Mouse (Mus musculus): ENCODE data around the gene Acsl3. TPM values are rescaled to one million over a fixed set of nuclear protein-coding genes. Genes with fewer than 3 reads are reported as not detected.

Gene Acsl3
- total RNA-seq, 1 experiment from 2014 or later: 112 TPM

DNA sequence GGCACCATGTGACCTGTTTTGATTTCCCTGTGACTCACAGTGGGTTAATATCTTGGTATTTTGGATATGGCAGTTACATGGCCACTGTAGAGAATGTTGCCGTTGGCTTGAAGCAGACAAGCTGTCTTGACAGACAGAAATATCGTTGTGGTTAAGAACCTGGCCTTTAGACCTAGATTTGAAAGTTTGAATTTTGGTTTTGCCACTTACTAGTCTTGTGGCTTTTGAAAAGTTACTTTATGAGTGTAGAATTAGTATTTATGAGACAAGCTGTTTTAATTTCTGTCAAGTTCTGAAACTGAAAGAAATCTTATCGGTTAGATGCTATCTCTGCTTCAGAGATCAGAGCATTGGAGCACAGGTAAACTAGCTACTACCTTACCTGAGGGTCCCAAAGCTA lies 24.7 kb downstream of the Acsl3 start:
- no peak for ATAC-seq (replicated peaks; ENCODE audit: low read depth, poor library complexity, severe bottlenecking)

DNA sequence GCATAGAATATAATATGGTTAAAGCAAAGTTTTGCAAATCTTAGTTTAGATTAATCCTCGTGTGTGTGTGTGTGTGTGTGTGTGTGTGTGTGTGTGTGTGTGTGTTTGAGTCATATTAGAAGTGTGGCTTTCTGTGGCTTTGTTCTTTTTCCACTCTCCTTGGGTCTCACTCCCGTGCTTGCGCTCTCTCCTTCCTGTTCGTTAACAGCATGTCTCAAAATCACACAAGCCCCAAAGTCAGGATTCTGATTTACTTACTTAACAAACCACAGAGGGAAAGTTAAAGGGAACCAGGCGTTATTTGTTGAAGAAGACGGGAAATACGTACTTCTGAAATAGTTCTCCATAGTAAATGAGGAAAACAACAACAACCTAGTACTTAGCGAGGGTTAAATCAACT lies 26.5 kb downstream of the Acsl3 start:
- peak; percentile 40; the same call in 1 of the 2 replicates for ATAC-seq (replicated peaks; ENCODE audit: low read depth, poor library complexity, severe bottlenecking)

DNA sequence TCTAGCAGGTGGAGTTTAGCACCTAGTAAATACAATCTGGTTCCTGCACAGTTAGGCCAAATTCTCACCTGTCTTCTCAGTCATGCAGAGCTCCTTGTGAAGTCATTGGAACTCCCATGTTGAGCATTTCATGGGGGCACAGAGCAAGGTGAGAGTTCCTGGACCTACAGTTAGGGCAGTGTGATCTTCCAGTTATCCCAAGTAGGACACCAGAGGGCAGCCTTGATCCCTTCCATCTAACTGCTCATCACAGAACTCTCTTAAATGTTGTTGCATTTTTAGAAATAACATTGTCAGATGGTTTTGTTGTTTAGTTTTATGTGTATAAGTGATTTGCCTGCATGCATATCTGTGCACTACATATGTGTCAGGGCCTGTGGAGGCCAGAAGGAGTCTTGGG lies 29.2 kb downstream of the Acsl3 start:
- peak; percentile 72 for ATAC-seq (replicated peaks; ENCODE audit: low read depth, poor library complexity, severe bottlenecking)

DNA sequence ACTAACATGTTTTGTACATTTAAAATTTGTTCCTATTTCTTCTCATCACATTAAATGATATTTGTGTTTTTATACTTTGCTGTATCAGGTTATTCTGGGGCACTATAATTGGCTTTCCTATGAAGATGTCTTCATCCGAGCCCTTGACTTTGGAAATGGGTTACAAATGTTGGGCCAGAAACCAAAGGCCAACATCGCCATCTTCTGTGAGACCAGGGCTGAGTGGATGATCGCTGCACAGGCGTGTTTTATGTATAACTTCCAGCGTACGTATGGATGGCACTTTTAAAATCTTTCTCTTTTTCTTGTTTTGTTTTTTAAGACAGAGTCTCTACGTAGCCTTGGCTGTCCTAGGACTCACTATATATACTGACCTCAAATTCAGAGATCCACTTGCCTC lies 30.5 kb downstream of the Acsl3 start:
- no peak for ATAC-seq (replicated peaks; ENCODE audit: low read depth, poor library complexity, severe bottlenecking)

DNA sequence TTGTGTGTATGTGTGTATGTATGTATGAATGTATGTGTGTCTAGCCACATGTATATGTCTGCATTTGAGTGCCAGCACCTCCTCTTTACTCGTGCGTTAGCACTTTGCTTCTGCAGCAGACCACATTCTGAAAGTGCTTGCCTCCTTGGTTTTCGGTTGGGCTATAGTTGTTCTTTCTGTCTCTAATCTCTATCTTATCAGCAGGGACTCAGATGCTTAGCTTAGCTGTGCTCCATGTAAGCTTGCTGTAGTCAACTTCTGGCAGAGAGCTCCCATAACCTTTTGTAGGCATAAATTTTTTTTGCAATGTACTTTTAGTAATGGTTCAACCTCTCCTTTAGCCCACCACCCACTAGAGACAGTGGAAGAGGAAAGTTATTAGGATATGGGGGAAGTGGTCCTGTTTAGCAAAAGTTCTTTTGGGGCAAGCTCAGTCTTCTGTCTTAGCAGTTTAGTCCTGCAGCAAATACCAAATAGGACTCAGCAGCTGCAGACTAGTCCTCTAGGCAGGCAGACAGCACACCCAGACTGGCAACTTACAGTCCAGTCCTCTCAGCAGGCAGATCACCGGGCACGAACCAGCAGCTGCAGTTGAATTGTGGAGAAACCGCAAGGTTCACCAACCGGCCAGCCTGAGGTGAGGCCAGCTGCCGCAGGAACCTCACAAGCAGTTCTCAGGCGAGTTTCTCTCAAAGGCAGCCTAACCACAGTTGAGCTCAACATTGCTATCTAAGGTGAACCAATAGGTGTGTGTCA lies 37.1 kb downstream of the Acsl3 start:
- 0 out of 2 replicates have a peak, but pooled peaks have one; percentile 32 for ATAC-seq (replicated peaks; ENCODE audit: low read depth, poor library complexity, severe bottlenecking)

DNA sequence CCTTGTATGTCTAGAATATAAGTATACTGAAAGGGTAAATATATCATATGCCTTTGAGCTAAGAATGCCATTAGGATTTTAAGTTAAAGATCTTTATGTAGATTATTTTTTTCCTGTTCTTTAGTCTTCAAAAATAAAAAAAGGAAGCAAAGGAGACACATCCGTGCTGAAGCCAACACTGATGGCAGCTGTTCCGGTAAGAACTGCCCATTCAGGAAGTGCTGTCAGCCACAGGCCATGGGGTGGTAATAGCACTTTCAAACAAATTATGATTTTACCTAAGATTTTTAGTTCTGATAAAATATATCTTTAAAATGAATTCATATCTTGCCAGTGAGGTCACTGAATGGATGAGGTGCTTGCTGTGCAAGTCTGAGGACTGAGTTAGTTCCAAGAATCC lies 38.7 kb downstream of the Acsl3 start:
- ATAC-seq (replicated peaks; ENCODE audit: low read depth, poor library complexity, severe bottlenecking): 0 out of 2 replicates have a peak, but pooled peaks have one; percentile 54

DNA sequence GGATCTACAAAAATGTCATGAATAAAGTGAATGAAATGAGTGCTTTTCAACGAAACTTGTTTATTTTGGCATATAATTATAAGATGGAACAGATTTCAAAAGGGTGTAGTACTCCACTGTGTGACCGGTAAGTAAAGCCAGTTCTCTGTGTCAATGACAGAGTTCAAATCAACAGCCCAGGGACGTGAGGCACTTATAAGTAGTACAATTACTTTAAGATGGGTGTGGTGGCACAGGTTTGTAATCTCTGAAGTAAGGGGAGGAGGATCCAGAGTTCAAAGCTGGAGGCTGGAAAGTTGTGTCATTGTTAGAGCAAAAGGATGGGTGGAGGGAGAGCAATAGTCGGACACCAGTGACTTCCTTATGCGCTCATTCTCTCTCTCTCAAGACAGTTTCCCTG lies 39.3 kb downstream of the Acsl3 start:
- ATAC-seq (replicated peaks; ENCODE audit: low read depth, poor library complexity, severe bottlenecking): no peak

DNA sequence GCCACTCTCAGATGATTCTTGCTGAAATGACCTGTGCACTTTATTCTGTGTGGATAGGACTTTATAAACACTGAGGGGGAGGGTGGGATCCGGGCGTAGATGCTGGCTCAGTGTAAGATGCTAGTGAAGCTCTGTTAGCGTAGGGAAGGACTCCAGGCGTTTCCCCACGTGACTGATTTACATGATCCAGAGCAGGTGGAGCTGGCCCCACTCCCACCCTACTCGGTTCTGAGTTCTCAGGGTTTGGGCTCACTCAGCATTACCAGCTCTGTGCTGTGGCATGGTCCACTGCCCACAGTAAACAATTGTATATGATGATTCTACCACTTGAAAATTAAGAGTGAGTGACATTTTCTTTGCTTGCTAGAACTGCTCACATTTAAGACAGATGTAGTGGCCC lies 40.5 kb downstream of the Acsl3 start:
- no peak for ATAC-seq (replicated peaks; ENCODE audit: low read depth, poor library complexity, severe bottlenecking)

DNA sequence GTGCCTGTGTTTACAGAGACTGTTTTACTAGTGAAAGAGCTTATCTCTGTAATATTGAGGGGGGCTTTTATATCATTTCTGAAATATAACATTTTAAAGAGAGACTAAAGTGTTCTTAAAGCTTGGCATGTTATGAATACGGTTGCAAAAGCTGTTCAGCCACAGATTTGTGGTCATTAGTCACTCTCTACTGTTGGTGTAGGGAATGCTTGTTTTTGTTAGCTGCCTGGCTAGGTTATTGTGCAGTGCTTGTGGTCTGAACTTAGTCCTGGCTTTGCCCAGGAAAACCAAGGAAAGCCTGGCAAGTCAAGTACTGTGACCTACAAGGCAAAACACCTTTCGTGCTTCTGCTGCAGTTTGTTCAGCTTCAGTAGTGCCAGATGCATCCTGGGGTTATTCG lies 44.1 kb downstream of the Acsl3 start:
- ATAC-seq (replicated peaks; ENCODE audit: low read depth, poor library complexity, severe bottlenecking): no peak

DNA sequence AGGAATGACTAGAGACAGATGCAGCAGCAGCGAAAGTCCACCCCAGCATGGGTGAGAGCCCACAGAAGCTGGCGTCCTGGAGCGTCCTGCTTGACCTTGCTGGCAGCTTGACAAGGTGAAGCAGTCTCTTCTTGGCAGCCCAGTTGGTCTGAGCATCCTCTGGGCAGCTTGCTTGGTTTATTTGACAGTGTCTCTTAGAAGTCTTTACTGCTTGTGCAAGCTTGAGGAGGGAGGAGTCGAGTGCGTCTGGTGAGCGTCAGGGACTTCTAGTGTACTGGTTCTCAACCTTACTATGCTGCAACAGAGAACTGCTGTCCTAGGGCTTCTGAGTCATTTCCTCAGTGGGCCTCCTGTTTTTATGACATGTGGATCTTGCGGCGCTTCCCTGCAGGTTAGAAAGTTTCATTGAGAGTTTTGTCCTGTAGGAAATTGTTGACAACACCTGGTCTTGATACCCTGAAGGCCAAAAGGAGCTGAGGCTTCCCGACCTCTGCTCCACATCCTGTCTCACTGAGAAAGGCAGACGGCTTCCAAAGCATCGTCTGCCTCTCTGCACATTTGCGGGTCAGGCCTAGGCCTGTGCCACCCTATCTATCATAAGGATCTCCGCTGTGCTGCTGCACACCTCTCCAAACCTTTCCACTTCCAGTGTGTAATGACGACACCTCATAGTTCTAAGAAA lies 44.8 kb downstream of the Acsl3 start:
- ATAC-seq (replicated peaks; ENCODE audit: low read depth, poor library complexity, severe bottlenecking): peak; percentile 74

DNA sequence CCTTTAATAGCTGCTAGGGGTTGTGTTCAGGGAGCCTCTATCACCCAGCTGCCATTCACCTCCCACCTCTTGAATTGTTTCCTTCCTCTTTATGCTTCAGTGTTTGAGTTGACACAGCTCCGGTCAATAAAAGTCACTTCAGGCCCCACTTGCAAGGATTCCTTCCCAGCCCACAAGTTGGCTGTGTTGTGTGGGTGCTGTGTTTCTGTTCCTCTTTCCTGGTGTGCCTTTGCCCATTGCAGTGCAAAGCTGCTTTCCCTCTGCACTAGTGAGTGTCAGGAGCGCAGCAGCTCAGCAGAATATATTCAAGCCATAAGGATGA lies 45.3 kb downstream of the Acsl3 start:
- ATAC-seq (replicated peaks; ENCODE audit: low read depth, poor library complexity, severe bottlenecking): peak; percentile 90

DNA sequence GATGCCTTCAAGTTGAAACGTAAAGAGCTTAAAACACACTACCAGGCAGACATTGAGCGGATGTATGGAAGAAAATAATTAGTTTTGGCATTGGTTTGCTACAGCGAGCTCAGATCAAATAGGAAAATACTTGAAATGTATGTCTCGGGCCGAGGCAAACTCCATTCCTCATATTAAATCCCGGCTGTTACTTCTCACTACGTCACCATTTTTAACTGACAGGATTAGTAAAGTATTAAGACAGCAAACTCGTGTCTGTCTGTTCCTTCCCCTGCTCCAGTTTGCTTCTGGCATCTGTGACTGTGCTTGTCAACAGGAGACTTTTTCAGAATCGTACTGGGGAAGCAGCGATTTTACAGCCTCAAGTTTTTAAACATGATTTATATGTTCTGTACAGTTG lies 48.7 kb downstream of the Acsl3 start:
- no peak for ATAC-seq (replicated peaks; ENCODE audit: low read depth, poor library complexity, severe bottlenecking)

DNA sequence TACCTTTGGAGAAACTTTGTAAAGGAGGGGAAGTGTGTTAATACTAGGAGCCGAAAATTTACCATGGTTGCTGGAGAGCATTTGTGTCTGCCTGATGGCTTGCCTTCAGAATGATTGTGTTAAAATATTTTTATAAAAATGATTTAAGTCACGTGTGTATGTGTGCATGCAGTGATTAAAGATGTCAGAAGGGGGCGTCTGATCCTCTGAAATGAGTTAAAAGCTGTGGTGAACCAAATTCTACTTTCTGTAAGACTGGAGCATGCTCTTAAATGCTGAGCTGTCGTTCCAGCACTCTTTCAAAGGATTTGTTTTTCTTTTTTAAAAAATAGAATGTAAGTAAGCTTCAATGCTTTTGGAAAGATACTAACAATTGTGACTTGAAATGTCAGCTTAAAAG lies 49.7 kb downstream of the Acsl3 start:
- ATAC-seq (replicated peaks; ENCODE audit: low read depth, poor library complexity, severe bottlenecking): no peak

DNA sequence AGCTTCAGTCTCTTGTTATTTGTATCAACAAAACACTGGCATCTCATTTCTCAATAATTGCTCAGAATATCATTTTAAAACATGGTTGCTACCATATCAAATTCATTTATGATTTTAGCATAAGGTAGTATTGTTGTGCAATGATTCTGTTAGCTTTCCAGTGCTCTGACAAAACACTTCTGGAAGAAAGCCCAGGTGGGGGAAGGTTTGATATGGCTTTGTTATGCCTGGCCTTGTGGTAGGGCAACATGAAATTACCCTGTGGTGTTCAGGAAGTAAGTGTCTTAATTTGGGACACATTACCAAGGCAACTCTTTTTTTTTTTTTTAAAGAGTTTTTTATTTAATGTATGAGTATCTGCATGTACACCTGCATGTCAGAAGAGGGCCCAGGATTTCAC lies 52.4 kb downstream of the Acsl3 start:
- no peak for ATAC-seq (replicated peaks; ENCODE audit: low read depth, poor library complexity, severe bottlenecking)

DNA sequence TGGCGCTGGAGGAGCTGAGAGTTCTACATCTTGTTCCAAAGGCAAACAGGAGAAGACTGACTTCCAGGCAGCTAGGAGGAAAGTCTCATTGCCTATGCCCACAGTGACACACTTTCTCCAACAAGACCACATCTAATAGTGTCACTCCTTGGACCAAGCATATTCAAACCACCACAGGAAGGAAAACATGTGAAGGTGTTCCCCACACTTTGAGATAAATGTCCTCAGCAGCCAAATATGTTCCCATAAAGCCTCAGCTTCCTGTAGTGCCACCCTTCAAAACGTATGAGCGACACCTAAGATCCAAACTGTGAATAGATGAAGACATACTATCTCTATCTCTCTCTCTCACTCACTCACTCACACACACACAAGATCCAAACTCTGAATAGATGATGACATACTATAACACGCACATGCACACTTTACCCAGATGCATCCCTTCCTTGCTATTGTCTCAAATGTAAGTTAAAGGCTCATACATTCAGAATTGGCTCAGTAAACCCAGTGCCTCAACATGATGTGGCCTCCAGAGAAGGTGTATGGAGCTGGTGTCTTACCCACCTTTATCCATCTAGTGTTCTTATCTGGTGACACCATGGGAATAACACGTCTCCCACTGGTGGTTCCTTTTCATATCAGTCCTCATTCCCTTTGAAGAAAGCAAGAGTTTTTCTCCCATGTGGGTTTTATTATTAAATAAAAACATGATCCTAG lies 53.1 kb downstream of the Acsl3 start:
- peak; percentile 66 for ATAC-seq (replicated peaks; ENCODE audit: low read depth, poor library complexity, severe bottlenecking)

DNA sequence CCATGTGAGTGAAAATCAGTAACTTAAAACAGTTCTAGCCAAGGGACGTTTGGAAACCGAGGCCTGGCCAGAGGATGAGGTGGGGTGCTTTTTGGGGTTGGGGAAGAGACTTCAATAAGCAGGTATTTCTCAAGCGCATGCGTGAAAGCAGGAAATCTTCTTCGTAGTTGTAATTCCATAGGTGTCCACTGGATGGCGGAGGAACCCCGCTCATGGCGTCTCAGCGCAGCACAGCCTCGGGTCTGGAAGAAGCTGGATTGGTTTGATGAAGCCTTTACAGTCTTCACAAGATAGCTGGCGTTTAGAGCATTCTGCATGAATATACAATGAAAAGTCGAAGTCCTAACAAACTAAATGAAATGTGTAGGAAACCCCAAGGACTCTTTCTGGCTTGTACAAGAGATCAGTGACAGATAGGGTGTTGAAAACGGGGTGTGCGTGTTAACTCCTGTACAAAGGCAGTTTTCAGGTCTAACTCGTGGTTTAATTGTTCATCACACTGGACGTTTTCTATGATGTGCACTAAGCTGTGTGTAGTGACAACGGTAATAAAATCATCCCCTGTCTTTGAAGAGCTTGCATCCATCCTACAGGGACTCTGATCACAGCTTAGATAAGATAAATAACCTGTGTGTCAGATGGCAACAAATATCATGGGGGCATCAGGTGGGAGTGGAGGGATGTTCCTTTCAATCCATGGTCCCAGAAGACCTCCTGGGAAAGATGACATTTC lies 67.0 kb downstream of the Acsl3 start:
- ATAC-seq (replicated peaks; ENCODE audit: low read depth, poor library complexity, severe bottlenecking): peak; percentile 94

DNA sequence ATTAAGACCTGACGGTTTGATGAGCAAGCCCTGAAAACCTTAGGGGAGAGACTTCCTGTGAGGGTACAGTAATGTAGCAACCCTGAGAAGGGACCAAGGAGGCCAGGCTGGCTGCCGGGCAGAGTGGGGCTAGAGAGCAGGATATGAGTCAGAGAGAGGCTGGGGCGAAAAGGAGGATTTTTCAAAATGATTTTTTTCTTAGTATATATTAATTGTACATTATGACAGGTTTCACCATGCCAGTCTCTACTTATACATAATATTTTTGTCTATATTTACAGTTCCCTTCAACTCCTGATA lies 67.5 kb downstream of the Acsl3 start:
- ATAC-seq (replicated peaks; ENCODE audit: low read depth, poor library complexity, severe bottlenecking): peak; percentile 33; the same call in 1 of the 2 replicates

DNA sequence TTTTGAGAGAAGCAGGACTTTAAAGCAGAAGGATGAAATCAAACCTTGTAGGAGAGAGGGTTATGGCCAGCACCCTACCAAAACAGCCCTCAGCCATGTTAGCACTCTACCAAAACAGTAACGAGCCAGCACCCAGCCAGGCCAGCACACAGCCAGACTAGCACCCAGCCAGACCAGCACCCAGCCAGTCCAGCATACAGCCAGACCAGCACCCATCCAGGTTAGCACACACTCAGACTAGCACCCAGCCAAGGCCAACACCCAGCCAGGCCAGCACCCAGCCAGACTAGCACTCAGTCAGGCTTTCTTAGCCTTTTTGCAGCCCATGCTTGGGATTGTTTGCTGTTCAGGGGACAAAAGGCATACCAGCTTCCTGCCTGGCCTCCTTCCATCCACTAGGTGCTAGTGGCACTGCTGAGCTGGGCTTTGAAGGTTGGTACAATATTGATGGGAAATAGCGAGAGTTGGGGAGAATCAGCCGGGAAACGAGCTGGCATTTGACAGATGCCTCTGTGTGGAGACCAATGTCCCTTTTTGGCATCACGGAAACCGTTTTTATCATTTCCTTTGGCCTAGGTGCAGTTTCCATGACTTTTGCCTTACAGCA lies 68.1 kb downstream of the Acsl3 start:
- no peak for ATAC-seq (replicated peaks; ENCODE audit: low read depth, poor library complexity, severe bottlenecking)

DNA sequence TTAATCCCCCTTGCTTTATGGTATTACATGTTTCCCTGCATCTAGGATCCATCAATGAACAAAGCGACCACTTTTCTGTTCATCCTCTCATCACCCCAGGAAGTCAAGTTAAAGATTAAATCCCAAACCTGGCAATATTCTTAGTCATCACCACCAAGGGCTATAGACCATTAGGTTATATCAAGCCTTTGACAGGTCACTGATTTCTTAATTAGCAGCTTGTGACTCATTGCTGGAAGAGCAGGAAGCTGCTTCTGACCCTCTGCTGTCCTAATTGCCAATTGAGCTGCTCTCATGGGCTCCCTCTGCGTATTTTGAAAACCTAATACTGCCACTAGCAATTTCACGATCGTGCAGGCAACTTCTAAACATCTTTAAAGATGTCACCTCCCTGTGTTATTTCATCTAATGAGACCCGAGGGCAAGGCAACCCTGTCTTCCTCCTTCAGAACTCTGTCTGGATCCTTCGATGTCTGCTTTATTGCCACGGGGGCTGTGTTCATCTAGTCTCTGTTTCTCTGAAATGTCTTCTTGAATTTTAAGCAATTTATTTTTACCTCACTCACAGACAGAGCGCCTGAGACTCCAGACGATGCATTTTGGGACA lies 72.6 kb downstream of the Acsl3 start:
- no peak for ATAC-seq (replicated peaks; ENCODE audit: low read depth, poor library complexity, severe bottlenecking)

DNA sequence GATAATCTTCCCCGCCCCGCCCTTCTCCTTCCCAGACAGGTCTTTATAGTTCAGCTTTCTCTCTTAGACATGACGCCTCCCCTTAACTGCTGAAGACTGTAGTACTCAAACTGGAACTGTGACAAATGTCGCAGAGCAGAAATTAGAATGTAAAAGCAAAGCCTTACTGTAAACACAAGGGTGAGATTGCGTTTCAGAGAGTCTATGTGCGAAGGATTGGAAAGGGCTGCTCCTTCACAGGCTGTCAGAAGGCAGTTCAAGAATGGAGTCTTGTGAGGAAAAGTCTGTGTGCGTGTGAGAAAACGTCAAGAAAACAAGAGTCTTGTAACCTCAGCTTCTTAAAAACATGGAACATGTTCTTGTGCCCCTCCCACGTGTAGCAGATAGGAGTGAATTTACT lies 74.7 kb downstream of the Acsl3 start:
- ATAC-seq (replicated peaks; ENCODE audit: low read depth, poor library complexity, severe bottlenecking): no peak

Data from common myeloid progenitor, adult 5-6 weeks (primary cell).